Mouse (Mus musculus): Measurements from ENCODE around the gene D17Wsu92e.
A peak's percentile ranks its signal among the peaks of the same experiment; 100 is the strongest.

D17Wsu92e gene

GRCm38 (mm10) chr17:27734344-27735073 is 85.9 kb downstream of the D17Wsu92e start:
- DNase-seq = no peak

DNA sequence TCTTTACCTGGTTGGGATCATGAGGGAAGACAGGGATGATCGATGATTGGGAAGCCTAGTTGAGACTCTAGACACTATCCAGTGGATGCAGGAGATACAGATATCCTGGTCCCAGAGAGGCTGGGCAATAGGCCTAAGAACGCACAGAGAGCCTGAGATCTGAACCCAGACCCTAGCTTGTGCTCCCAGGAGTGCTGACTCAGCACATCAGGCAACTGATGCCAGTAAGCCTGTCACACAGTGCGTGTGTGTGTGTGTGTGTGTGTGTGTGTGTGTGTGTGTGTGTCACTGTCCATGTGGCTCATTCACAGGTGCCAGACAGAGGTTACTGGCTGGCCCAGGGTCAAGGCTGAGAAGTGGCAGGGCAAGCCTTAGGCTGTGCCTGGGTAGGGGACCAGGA is 87.8 kb downstream of the D17Wsu92e start:
- no peak for DNase-seq

GRCm38 (mm10) chr17:27732152-27732551 is 88.3 kb downstream of the D17Wsu92e start:
- no peak for DNase-seq

DNA sequence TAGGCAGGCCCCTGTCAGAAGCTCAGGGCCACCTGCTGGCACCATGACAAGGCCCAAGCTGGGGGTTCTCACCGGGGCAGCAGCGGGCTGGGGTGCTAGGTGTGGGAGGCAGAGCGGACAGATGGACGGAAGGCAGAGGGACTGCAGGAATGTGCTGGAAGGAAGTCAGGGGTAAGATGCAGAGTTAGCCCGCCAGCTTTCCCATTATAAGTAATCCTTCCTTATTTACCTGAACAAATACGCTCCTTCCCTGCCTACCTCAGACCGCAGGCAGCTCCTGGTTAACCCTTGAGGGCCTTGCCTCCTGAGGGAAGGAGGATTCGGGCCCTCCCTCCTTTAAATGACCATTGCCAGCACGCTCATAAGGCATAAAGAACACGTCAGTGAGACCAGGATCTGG is 91.7 kb downstream of the D17Wsu92e start, which contains the start of gene Spdef:
Spdef (minus strand) TSS at position 186 of the 400 bp plus-strand sequence.
- DNase-seq = peak; percentile 16

DNA sequence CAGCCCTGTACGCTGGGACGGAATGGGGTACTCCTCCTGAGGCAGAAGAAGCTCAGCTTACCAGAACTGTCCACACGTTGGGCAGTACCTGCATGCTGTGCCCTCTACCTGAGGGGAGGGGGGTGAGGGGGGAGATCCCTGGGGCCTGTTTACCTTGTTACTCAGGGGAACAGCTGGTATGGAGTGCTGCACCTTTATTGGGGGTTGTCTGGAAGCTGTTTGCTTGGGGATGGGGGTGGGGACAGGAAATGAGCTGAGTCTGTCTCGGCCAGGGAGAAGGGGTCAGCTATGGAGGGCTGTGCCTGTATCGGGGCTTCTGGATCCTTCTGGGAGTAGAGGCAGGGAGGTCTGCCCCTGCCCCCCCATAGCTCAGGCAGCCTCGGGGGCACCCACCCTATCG is 93.9 kb downstream of the D17Wsu92e start:
- no peak for DNase-seq

DNA sequence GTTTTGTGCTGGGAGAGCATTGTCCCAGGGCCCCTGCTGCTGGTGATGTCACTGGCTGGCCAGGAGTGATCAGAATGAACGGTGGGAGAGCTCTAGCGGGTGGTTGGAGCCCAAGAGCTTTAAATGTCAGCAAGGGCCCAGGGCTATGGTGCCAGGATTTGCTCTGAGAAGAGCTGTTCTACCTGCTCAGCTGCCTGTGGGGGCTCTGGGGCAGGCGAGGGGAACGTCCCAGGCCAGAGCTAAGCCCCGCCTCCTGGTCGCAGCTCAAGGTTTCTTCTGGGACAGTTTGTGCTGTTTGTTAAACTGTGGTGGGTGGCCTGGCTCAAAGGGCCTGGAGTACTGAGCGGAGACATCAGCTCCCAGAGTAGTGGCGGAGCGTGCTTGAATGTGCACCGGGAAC is 95.0 kb downstream of the D17Wsu92e start:
- DNase-seq = no peak

GRCm38 (mm10) chr17:27725011-27725410 is 95.4 kb downstream of the D17Wsu92e start:
- DNase-seq = no peak

DNA sequence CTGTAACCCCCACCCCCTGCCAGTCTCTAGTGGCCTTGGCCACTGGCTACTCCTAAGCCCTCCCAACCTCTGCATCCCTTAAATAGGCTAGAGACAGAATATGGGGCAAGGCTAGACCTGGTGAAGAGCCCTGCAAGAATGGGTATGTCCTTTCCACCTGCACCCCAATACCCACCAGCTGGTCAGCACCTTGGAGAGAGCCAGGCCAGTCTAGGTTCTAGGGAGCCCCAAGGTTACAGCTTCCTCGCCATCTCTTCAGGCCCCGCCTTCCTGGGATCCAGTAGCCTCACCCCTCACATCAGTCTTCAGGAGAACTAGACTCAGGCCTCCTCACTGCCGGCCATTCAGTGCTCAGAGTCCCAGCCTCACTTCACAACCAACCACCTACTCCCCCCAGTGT is 96.1 kb downstream of the D17Wsu92e start:
- DNase-seq = no peak

- DNase-seq = no peak
Measured at GRCm38 (mm10) chr17:27721125-27721664, 99.3 kb downstream of the D17Wsu92e start.

DNA sequence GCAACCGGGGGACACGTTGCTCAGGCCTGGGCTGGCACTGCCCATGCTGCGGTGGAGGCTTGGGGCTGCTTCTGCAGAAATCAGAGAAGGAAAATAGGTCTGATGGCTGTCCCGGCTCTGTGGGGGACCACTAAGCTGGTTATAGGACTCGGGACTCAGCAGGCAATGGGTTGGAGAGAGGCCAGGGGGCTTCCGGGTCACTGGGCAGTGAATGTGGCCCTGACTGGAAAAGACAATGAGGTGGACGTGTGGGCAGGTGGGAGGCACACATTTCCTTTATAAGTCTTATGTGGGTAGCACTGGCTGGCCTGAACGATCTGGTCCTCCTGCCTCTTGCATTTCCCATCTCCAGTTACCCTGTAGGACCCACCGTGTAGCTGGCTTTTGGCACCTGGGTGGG is 100.1 kb downstream of the D17Wsu92e start:
- DNase-seq = no peak

GRCm38 (mm10) chr17:27719663-27720062 is 100.8 kb downstream of the D17Wsu92e start:
- DNase-seq = no peak

- peak; percentile 25 for DNase-seq
Measured at GRCm38 (mm10) chr17:27718250-27718649, 102.2 kb downstream of the D17Wsu92e start.

GRCm38 (mm10) chr17:27716804-27717203 is 103.6 kb downstream of the D17Wsu92e start:
- DNase-seq = peak; percentile 59

GRCm38 (mm10) chr17:27712832-27713231 is 107.6 kb downstream of the D17Wsu92e start:
- DNase-seq = peak; percentile 44

DNA sequence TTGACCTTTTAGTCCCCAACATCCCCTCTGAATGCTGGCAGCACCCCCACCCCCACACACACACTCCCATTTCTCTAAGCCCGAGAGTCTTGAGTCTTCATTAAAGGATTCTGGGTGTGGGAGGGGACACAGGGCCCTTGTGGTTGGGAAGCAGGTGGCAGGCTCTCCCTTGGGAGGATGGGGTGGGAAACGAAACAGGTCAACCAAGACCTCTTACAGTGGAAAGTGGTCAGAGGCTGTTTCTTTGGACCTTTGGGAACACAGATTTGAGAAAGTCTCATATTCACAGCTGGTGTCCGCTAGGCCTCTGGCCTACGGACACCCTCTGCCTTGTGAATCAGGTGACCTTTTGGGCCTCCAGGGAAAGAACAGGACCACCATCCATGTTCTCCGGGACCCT is 110.8 kb downstream of the D17Wsu92e start:
- no peak for DNase-seq

DNA sequence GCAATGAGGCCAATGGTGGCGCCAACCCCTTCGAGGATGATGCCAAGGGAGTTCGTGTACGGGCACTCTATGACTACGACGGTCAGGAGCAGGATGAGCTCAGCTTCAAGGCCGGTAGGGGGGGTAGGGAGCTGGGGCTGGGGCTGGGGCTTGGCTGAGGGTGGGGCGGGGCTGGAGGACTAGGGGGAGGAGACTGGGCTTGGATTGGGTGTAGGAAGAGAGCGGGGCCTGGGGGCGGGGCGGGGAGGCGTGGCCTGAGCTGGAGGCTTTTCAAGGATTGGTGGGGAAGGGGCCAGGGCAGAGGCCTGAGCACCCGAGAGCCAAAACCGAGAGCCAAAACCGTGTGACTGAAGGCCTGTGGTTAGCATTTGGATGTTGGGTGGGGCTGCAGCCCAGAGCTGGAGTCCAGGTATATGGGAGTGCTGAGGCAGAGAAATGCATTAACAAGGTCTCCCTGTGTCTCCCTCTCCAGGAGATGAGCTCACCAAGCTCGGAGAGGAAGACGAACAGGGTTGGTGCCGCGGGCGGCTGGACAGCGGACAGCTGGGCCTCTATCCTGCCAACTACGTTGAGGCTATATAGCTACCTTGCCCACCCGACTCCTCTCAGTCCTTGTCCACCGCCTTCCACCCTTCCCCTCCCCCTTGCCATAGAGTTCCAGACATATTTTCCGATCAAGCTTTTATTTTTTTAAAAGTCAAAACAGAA is 112.3 kb downstream of the D17Wsu92e start:
- peak; percentile 78 for DNase-seq

DNA sequence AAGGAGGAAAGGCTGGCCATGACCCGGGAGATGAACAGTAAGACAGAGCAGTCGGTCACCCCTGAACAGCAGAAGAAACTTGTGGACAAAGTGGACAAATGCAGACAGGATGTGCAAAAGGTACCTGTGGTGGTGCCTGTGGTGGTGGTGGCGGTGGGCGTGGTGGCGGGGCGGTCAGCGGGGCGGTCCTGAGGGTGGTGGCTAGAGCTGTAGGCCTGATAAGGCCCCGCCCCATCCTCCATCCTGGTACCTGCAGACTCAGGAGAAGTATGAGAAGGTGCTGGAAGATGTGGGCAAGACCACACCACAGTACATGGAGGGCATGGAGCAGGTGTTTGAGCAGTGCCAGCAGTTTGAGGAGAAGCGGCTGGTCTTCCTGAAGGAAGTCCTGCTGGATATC is 114.8 kb downstream of the D17Wsu92e start:
- DNase-seq = no peak

DNA sequence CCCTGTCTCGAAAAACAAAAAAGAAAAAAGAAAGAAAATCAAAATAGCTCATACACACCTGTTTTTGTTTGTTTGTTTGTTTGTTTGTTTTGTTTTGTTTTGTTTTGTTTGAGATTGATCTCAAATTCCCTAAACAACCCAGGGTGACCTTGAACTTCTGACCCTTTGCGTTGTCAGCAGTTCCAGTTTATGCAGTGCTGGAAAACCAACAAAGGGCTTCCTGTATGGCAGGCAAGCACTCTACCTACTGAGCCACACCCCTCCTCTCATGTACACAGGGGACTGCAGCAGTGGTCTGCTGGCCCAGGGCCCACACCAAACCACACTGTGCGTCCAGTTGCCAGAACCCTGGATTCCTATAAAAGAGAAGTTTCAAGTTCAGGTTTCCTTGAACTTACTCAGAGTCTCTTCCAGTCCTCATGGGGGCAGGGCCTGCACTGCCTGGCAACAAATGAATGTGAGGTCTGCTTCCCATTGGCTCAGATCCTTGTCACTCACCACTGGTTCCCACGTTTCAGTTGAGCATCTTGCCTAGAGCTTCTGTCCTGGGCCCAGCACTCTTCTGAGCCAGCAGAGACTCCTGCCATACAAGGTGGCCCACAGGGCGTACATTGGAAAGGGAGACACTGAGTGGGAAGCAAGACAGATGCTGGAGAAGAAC is 116.4 kb downstream of the D17Wsu92e start:
- peak; percentile 31 for DNase-seq

GRCm38 (mm10) chr17:27702518-27702917 is 117.9 kb downstream of the D17Wsu92e start:
- peak; percentile 62 for DNase-seq

DNA sequence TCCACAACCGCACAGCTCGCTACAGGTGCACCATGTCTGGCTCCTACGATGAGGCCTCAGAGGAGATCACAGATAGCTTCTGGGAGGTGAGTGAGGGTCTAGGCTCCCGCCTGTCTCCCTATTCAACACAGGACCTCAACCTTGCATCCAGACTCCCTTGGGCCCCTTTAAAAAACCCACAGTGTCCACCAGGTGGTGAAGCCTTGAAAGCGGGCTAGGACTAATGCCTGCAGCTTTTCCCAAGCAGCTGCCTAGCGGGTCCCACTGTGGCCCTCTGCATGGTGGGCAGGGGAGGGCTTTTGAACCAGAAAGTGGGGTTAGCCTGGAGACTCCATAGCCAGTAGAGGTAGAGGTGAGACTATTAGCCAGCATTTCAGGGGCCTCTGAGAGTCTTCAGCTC is 118.6 kb downstream of the D17Wsu92e start:
- DNase-seq = no peak

Data from lung, postnatal 36 days (tissue).